Mouse (Mus musculus) adrenal gland, adult 18-20 months (tissue): ENCODE results near the gene Akap9. TPM values are rescaled to one million over a fixed set of nuclear protein-coding genes. Genes with fewer than 3 reads are reported as not detected.
"Not testable (repeated sequence)": the region's sequence is repeated elsewhere in the genome, so short reads cannot be mapped to it uniquely, and the experiment has no call there.

Experiments
- DNase-seq, 2 experiments: peaks; one replicate each; pipeline ENCODE4 v3.0.0; 2021 to 2022; ENCODE audit warnings: low spot score in 2 of 2
- total RNA-seq, 2 experiments: library from RNA; stranded (reverse); gene quantifications; 1 replicate in 1 of 2; 2 replicates in 1 of 2; pipeline ENCODE4 v1.2.3; 2021

Gene Akap9
- total RNA-seq, 2 experiments from 2014 or later, result 36.9 to 63.6 TPM

DNA sequence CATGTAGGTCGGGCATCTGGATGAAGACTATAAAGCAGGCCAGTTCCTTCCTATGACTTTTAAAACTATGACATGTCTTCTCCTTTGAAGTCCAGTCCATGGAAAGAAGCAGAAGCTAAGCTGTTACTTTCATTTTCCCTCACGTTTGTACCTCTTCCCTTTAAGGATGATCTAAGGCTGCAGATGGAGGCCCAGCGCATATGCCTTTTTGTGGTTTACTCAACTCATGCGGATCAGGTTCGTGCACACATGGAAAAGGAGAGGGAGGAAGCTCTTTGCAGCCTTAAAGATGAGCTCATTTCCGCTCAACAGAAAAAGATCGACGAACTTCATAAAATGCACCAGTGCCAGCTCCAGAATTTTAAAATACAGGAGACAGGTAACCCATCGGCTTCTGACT, 40.6 kb downstream of the Akap9 start:
- no peak for DNase-seq

DNA sequence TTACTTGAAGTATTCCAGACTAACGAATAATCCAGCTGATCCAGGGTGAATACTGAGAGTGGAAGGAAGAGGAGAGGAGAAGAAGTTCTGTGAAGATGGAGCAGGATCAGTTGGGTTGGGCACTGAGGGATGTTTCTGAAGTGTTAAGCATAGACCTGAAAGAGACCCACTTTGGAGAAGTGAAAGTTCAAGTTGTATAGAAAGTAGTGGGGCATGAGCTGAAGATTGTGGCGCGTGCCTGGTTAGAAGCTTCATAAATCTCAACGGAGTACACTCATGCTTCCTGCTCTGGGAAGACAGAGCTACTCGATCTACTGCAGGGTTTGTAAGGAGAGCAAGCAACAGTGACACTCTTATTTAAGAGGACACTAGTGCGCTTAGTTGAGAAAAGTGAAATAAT, 41.3 kb downstream of the Akap9 start:
- DNase-seq, result no peak

DNA sequence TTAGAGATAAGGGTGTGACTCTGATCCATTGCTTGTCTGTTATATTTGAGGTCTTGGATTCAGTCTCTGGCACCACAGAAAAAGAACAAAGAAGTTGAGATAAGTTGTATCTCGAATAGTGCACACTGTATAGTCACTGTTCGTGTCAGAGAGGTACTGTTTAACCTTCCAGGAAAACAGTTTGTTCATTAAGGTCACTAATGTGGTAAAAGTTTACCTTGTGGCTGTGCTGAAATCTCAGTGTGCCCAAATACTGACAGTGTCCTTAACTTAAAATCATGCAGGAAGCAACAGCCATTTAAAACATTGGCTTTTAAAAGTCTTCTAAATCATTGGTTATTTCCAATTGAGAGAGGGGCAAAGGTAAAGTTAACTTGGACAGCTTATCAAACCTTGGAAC, 43.1 kb downstream of the Akap9 start:
- DNase-seq, result no peak

DNA sequence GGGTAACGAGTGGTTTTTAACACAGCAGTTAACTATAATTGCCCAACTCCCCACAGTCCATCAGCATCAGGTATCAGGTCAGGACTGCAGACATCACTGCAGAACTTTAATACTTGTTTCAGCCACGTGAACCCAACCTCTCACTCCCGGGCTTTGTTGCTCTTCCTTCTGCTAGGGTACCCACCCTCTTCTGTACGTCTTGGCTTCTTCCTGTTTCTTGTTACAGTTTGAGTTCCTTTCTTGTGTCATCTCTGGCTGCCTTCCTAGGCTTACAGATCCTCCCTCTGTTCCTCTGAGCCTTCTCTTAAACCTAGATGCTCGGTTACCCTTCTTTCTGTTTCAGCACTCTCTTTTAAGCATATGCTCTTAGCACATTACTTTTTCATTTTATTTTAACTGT, 45.9 kb downstream of the Akap9 start:
- DNase-seq, result no peak

DNA sequence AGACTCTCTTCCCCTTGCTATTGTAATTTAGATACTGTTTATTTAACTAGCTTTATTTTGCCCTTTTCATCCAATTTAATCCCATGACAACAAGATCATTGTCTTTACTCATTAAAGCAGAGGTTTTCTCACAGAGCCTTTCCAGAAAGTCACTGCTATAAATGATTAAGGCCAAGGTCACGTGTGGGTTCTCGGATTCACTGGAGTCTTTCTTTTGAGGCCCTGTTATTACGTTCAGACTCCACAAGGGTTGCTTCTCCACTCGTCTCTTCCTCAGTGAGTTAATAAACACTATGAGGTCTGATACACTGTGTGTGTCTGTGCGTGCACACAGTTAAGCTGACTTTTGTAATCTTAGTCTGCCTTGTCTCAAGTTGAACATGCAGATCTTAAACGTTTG, 47.0 kb downstream of the Akap9 start:
- DNase-seq, result no peak

DNA sequence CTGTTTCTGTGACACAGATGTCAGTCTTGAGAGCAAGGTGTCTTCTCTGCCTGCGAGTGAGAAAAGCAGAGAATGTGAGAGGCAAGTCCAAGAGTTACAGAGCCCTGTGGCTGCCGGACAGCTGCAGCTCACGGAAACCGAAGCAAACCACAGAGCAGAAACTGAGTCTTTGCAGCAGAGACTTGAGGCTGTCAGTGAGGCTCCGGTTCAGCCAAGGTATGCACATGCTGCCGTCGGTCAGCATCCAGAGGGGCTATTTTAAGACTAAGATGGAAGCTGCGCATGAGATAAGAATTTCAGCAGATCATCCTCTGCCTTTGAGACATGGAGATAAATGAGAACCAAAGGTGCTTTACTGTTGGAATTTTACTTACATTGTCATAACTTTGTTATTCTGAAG, 48.3 kb downstream of the Akap9 start:
- DNase-seq, result no peak

DNA sequence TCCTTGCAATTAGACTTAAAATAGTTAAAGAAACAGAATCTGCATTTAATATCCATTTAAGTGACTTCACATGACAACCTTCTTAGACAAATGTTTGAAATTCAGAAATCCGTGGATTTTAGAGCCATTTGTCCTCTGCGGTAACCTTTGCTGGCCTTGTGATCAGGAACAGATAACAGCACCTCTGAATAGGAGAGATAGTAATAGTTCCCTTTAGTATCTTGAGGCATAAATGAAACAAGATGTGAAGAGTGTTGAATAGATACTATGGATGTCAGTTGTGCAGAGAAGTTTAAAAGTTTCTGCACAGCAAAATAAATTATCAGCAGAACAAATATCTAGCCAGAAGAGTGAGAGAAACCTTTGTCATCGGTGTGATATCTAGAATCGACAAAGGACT, 50.0 kb downstream of the Akap9 start:
- no peak for DNase-seq

DNA sequence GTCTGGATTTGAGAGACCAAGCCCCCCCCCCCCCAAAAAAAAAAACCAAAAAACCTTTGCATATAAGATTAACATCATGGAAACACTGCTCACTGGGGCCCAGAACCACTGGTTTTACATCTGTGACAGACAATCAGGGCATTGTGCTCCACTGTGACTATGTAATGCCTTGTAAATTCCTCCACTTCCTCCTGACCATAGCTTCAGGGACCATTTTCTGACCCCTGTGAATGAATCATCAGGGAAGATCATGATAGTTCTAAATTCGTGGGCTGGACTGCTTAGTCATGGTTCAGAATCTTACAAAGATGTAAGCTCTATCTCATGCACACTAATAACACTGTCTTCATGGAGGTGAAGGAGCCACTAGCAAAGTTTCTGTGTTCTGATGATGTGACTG, 61.8 kb downstream of the Akap9 start:
- no peak for DNase-seq

DNA sequence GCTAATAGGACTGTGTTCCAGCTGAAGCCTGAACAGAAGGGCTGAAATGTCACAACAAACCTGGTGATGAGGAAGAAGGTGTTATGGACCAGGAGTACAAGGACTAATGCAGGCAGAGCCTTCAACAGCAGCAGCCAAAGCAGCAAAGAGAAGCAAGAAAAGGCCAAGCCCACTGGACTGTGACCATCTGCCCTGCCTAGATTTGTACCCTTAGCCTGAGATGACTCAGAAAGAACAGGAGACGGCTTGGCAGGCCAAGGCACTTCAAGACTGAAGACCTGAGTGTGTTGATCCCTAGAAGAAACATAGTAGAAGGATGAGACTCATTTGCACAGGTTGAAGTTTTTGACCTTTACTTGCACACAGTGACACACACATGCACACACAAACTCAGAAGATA, 62.6 kb downstream of the Akap9 start:
- no peak for DNase-seq

DNA sequence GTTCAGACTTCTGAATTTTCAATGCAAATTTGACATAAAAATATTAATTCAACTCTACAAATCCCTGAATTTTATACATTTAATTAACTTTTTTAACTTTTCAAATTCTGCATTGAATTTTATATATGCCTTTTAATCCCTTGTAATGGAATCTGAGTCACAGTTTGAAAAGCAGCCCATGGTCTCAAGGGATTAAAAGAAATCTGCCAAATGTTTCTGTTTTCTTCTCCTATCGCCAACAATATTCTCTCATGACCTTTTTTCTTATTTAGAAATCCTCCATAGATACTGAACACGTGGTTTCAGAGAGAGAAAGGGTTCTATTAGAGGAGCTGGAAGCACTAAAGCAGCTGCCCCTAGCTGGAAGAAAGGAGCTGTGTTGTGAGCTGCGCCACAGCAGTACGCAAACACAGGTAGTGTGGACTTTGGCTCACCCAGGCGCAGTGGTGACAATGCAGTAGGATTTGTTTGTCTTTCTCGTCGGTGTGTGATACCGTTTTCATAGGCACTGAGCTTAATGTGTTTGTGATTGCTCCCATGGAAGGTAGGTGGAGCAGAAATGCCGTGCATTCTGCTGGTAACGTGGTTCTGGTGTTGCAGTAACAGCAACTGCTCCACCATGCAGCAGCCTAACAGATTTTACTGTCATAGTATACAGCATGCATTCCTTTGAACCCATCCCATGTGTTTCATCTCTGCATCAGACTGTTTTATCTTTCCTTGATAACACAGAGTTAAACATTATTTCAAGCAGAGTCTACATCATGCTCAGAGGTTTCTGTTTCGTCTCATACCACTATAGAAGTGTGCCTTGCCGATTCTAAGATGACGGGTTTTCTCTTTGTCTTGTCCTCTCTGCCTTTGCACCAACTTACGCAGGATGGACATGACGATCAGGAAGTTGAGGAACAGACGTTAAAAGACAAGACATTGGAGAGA, 76.9 kb downstream of the Akap9 start:
- DNase-seq, result no peak

DNA sequence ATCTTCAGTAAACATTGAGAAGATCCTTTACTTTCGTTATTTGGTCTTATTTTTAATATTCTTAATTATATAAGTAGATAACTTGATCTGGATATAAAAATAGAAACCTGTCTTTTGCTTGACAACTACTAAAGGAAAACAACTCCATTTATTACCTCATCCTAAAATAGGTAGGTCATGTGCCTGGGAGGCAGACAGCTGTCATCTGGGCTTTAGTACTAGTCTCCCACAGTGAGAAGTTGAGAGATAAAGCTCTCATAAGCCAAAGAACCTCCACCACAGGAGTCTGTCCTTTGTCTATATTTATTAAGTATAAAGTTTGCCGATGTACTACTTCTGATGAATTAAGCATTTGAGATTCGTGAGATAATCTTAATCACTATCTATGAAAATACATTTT, 78.8 kb downstream of the Akap9 start:
- DNase-seq, result no peak

DNA sequence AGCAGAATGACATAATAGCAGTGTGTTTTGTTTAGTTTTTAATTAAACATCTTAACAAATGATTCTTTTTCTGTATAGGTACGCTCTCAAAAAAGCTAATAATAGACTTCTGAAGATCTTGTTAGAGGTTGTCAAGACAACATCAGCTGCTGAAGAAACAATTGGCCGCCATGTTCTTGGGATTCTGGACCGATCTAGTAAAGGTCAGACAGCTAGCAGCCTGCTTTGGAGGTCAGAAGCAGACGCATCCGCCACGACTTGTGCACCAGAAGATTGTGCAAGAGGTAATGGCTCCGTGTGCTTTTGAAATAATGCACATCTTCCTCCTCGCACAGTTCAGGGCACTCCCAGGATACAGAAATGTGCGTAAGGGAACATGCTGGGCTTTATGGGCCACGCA, 80.4 kb downstream of the Akap9 start:
- DNase-seq, result no peak

DNA sequence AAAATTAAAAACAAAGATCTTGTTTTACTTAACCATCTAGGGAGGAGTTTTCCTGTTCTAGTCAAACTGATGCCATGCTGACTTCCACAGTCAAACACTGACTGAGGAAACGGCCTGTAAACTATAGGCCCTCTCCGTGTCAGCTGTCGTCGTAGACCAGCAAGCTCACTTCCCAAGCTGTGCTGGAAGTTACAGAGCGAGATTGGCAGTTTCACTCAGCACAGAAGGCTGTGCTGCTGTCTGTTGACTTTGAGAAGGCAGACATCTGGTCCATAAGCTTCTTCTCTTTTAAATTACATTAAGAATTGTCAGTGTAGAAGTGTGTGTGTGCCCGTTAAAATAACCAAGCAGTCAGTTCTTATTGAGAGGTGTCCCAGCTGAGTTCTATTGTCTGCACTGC, 81.7 kb downstream of the Akap9 start:
- no peak for DNase-seq

DNA sequence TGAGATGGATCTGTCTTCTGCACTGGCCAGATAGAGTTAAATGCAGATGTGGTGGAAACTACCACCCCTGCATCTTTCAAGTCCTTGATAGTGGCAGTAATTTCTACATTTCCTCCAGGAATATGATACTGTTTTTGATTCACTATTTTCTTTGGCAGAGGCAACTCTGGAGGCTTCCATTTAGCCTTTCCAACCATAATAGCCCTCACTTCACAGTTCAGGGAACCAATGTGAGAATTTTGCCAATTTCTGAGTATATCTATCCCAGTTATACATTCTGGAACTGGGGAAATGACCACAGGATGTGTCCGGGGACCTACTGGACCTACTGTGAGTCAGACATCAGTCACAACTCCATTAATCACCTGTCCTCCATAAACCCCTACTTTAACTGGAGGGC, 89.8 kb downstream of the Akap9 start:
- DNase-seq, result not testable (repeated sequence)

DNA sequence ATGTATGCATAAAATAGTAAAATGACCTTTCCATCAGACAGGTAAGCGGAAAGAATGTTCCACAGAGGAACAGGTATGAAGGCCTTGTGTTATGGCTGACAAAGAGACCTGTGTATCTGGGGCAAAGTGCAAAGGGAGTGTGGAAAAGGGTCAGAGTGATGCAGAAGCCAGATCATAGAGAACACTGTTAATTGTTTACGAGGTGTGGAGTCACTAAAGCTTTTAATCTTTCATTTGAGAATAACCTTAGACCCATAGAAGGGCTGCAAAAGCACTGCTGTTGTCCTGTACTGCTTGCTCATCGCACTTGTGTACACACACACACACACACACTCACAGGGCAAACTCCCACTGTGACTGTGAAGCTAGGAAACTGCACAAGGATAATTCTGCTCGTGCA, 91.5 kb downstream of the Akap9 start:
- no peak for DNase-seq

DNA sequence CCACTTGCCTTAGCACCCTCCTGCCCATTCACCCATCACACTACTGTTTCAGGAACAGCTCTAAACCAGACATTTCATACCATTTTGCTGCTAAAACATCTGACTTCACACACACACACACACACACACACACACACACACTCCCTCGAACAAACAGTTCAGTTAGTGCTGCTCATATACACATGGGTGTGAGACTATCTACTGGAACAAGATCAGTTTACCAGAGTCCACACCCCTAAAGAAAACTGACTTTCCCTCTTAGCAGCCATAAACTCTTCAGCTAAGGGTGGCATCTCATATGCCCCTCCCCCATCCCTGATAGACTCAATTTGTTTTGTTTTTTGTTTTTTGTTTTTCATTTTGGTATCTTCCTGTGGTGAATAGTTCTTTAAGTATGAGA, 92.2 kb downstream of the Akap9 start:
- DNase-seq, result no peak

DNA sequence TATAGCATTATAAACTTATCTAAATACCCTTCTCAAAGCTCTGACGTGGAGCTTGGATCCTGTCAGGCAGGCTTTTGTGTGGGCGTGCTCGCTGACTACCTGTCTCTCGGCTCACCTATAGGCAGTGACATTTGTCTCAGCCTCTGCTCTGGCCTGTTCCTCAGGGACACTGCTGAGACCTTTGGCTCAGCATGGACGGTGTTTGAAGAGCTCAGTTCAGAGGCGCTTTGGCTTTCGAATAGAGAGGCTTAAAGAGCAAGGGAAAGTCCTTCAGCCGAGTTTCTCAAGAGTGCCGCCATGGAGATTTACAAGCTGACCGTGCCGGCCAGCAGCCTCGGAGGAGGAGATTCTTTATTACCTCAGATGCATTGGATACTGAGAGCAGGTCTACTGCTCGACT, 95.3 kb downstream of the Akap9 start:
- no peak for DNase-seq

DNA sequence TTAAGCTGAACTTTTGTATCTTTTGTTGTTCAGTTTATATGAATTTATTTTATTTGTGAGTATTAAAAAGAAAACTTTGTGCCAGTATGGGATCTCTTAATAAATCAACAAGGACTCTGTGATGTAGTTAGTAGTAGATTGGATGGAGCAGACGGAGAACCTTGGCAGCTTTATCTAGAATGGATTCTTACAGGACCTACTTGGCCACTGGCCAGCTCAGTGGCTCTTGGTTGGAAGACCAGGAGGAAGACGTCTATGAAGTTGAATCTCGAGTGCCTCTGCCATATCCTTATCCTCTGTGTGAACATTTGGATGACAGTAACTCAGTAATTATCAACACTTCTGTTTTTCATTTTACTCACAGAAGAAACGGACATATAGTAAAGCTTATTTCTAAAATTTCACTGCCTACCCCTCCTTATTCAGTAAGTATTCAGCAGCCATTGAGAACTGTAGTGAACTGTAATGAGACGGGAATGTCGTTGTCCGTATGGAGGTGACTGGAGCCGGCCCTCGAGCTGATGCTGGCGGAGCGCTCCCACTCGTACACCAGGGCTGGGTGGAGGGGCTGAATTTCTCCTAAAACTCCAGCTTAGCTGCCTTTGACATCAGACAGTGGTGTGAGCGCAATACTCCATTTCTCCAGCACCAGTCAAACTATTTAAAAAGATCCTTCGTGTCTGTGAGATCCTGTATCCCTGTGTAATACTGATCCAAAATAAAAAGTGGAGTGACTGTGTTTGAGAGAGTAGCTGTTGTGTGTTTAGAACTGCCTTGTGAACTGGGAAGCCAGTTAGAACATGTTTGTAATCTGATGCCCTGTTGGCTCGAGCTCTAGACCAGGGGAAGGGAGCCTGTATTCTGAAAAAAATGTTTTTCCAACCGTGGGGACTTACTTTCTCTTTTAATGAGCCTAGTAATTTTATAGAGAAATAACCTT, 96.2 kb downstream of the Akap9 start:
- no peak for DNase-seq

DNA sequence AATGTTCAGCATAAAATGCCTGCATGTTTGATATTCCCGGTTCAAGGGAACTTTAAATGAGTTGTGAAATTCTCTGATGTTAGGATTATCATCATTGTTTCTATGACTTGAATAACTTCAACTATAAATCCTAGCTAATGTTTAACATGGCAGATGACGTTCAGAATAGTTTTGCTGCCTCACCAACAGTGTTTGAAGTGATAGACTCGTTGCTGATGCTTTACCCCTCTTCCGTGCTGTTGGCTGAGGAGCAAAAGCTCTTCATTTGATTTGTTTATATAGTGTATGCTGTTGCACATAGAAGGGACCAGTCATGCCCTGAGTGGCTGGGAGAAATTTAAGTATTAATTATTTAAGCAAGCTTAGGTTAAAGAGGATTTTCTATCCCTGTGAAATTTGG, 96.9 kb downstream of the Akap9 start:
- no peak for DNase-seq

DNA sequence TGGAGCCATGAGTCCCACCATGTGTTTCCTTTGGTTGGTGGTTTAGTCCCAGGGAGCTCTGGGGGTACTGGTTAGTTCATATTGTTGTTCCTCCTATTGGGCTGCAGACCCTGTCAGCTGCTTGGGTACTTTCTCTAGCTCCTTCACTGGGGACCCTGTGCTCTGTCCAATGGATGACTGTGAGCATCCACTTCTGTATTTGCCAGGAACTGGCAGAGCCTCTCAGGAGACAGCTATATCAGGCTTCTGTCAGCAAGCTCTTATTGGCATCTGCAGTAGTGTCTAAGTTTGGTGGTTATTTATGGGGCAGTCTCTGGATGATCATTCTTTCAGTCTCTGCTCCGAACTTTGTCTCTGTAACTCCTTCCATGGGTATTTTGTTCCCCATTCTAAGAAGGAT, 98.5 kb downstream of the Akap9 start:
- not testable (repeated sequence) for DNase-seq

DNA sequence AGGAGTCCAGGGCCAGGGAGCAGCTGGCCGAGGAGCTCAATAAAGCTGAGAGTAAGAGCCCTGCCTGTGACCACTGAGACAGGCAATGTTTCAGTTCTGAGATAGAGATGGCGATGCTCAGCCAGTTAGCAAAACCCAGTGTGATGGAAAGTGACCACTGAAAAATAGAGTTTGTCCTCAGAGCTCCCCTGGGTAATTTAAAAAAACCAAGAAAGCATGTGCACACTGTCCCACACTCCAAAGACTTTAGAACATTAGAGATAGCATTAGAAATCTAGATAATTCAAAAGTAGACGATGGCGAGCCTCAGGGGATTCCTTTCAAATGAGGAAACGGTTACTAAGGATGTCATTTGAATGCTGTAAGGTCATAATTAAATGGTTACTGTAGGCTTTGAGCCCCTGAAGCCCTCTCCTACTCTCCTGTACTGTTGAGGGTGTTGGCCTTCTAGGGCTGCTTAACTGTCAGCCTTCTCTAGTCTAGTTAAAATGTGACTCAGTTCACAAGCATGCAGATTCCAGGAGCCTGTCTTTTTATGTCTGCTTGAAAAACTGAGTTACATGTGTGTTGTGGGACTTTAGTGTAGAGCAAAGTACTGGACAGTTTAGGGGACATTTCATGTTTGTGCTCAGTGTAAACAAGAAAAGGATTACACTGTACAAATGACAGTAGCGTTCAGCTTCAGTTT, 100.8 kb downstream of the Akap9 start:
- DNase-seq, result no peak

DNA sequence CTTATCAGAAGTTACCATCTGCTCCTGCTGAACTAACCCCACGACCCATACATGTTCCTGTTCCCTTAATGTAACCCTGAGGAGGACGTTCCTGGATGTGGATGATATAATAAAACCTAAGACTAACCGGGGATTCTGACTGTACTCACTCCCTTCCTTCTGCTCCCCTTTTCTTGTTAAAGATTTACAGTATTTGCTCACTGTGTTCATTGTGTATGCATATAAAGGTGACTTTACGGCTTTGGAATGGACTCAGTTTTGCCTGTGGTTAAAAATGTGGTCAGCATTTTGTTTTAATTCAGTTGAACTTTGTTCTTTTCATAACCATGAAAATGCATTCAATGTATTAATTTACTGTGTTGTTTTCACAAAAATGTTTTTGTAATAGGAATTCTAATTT, 104.0 kb downstream of the Akap9 start:
- DNase-seq, result no peak
